Mouse (Mus musculus) myocyte (in vitro differentiated cells): ENCODE data around the gene Uap1. TPM values are rescaled to one million over a fixed set of nuclear protein-coding genes. Genes with fewer than 3 reads are reported as not detected.

Experiments used
- H3K27me3 ChIP-seq: one replicate; pipeline ENCODE4 v1.6.1; 2011; ENCODE audit not compliant: control insufficient read depth, insufficient read depth, insufficient read length
- H3K36me3 ChIP-seq: one replicate; pipeline ENCODE4 v1.6.1; 2011; ENCODE audit not compliant: control insufficient read depth, insufficient read depth
- H3K4me2 ChIP-seq: one replicate; pipeline ENCODE4 v1.6.1; 2011; ENCODE audit warnings: low read depth, control low read depth
- H3K4me3 ChIP-seq: one replicate; pipeline ENCODE4 v1.5.1; 2011; ENCODE audit warnings: mild to moderate bottlenecking, control low read depth, moderate library complexity
- H3K79me2 ChIP-seq: one replicate; pipeline ENCODE4 v1.6.1; 2011; ENCODE audit not compliant: control insufficient read depth, insufficient read depth
- H3ac ChIP-seq: one replicate; pipeline ENCODE4 v1.6.1; 2011; ENCODE audit not compliant: control insufficient read depth, insufficient read length
- CEBPB ChIP-seq: IDR thresholded peaks from 2 replicates; pipeline ENCODE4 v1.6.1; 2011; ENCODE audit warnings: mild to moderate bottlenecking, moderate library complexity; ENCODE audit not compliant: poor library complexity, insufficient read depth, severe bottlenecking
- E2F4 ChIP-seq: IDR thresholded peaks from one replicate; pipeline ENCODE4 v1.6.1; 2011; ENCODE audit warnings: mild to moderate bottlenecking, control low read depth, moderate library complexity; ENCODE audit not compliant: insufficient read depth
- MAX ChIP-seq: IDR thresholded peaks from one replicate; pipeline ENCODE4 v1.6.1; 2011; ENCODE audit warnings: low read depth, mild to moderate bottlenecking, control low read depth
- MYOD1 ChIP-seq, 3 experiments: IDR thresholded peaks; one replicate each; pipeline ENCODE4 v1.6.1; 2011; ENCODE audit warnings: control low read depth in 2 of 3, low read depth in 2 of 3, mild to moderate bottlenecking in 2 of 3, moderate library complexity in 1 of 3; ENCODE audit not compliant: insufficient read length in 2 of 3, control insufficient read depth in 1 of 3
- MYOG ChIP-seq, 3 experiments: IDR thresholded peaks; one replicate each; pipeline ENCODE4 v1.6.1; 2011; ENCODE audit warnings: control low read depth in 2 of 3, low read depth in 2 of 3, mild to moderate bottlenecking in 2 of 3; ENCODE audit not compliant: insufficient read length in 2 of 3, control insufficient read depth in 1 of 3, insufficient read depth in 1 of 3
- POLR2A ChIP-seq: IDR thresholded peaks from one replicate; pipeline ENCODE4 v1.6.1; 2011; ENCODE audit warnings: low read depth, mild to moderate bottlenecking, control low read depth, moderate library complexity; ENCODE audit not compliant: insufficient read length
- POLR2AphosphoS2 ChIP-seq: IDR thresholded peaks from one replicate; pipeline ENCODE4 v1.6.1; 2011; ENCODE audit warnings: low read depth, control low read depth; ENCODE audit not compliant: insufficient read length
- REST ChIP-seq: IDR thresholded peaks from one replicate; pipeline ENCODE4 v1.6.1; 2011; ENCODE audit warnings: mild to moderate bottlenecking, control low read depth, moderate library complexity; ENCODE audit not compliant: insufficient read depth, insufficient read length
- SRF ChIP-seq: IDR thresholded peaks from one replicate; pipeline ENCODE4 v1.6.1; 2011; ENCODE audit warnings: low read depth; ENCODE audit not compliant: control insufficient read depth, insufficient read length
- TCF12 ChIP-seq: IDR thresholded peaks from one replicate; pipeline ENCODE4 v1.6.1; 2011; ENCODE audit warnings: mild to moderate bottlenecking, control low read depth; ENCODE audit not compliant: poor library complexity, insufficient read depth, severe bottlenecking
- TCF3 ChIP-seq: IDR thresholded peaks from one replicate; pipeline ENCODE4 v1.6.1; 2011; ENCODE audit warnings: low read depth, control low read depth; ENCODE audit not compliant: insufficient read length
- USF1 ChIP-seq: IDR thresholded peaks from one replicate; pipeline ENCODE4 v1.6.1; 2011; ENCODE audit warnings: low read depth, mild to moderate bottlenecking, control low read depth, moderate library complexity
- polyA plus RNA-seq: library from polyadenylated mRNA; unstranded; fragments of >200 nt; fragmentation: generic; extraction: Trizol; gene quantifications from one replicate; pipeline ENCODE4 v1.2.1, GENCODE M21; 2012; ENCODE audit warnings: missing spikeins

Gene Uap1
- polyA plus RNA-seq, 1 experiment: 16.6 TPM

GRCm38 (mm10) chr1:170167781-170168180, 7.0 kb downstream of the Uap1 start:
- no peak for TF ChIP-seq POLR2AphosphoS2
- H3K4me3 ChIP-seq: no peak overlapping the region
- peaks cover 32% of the 10 kb centered on the region for H3K79me2 ChIP-seq
- peaks cover 15% of the 10 kb centered on the region for H3K36me3 ChIP-seq
- H3ac ChIP-seq: no peak overlapping the region
- no peaks in the 10 kb centered on the region for H3K27me3 ChIP-seq
- no peak overlapping the region for H3K4me2 ChIP-seq

- H3K4me3 ChIP-seq: no peak overlapping the region
- TF ChIP-seq USF1: no peak
- TF ChIP-seq MAX: no peak
- peaks cover 18% of the 10 kb centered on the region for H3K79me2 ChIP-seq
- no peak overlapping the region for H3K4me2 ChIP-seq
- H3K36me3 ChIP-seq: peaks cover 15% of the 10 kb centered on the region
- H3K27me3 ChIP-seq: no peaks in the 10 kb centered on the region
- no peak overlapping the region for H3ac ChIP-seq
Observed at GRCm38 (mm10) chr1:170164913-170165312, 9.8 kb downstream of the Uap1 start.

GRCm38 (mm10) chr1:170164053-170164614, 10.6 kb downstream of the Uap1 start:
- Histone ChIP-seq H3ac (no peak overlapping the region), H3K27me3 (no peaks in the 10 kb centered on the region), H3K36me3 (peaks cover 15% of the 10 kb centered on the region), H3K4me2 (no peak overlapping the region), H3K79me2 (peaks cover 15% of the 10 kb centered on the region), H3K4me3 (no peak overlapping the region)
- TF ChIP-seq USF1 (no peak), POLR2AphosphoS2 (no peak), MYOG (IDR thresholded peaks at IDR 0.05; ENCODE audit: control insufficient read depth in 1 of 3, insufficient read depth in 1 of 3, insufficient read length in 2 of 3, low read depth in 2 of 3) (no peak), REST (no peak), CEBPB (no peak), TCF3 (no peak), POLR2A (no peak), MAX (no peak), MYOD1 (IDR thresholded peaks at IDR 0.05; ENCODE audit: control insufficient read depth in 1 of 3, insufficient read length in 2 of 3, low read depth in 2 of 3) (no peak), E2F4 (no peak), SRF (no peak), TCF12 (no peak)

GRCm38 (mm10) chr1:170163398-170163943, 11.3 kb downstream of the Uap1 start:
- Histone ChIP-seq H3K79me2 (peaks cover 12% of the 10 kb centered on the region), H3K4me3 (no peak overlapping the region), H3K36me3 (peaks cover 15% of the 10 kb centered on the region), H3ac (no peak overlapping the region), H3K27me3 (no peaks in the 10 kb centered on the region), H3K4me2 (no peak overlapping the region)
- TF ChIP-seq E2F4 (no peak), CEBPB (no peak), MYOD1 (IDR thresholded peaks at IDR 0.05; ENCODE audit: control insufficient read depth in 1 of 3, insufficient read length in 2 of 3, low read depth in 2 of 3) (no peak), MYOG (IDR thresholded peaks at IDR 0.05; ENCODE audit: control insufficient read depth in 1 of 3, insufficient read depth in 1 of 3, insufficient read length in 2 of 3, low read depth in 2 of 3) (no peak), SRF (no peak), REST (no peak), POLR2AphosphoS2 (no peak), POLR2A (no peak), USF1 (no peak), TCF3 (no peak), TCF12 (no peak)

- H3K27me3 ChIP-seq: no peaks in the 10 kb centered on the region
- H3K36me3 ChIP-seq: peaks cover 27% of the 10 kb centered on the region
- no peak overlapping the region for H3ac ChIP-seq
- no peak overlapping the region for H3K4me3 ChIP-seq
- no peak overlapping the region for H3K4me2 ChIP-seq
- H3K79me2 ChIP-seq: no peaks in the 10 kb centered on the region
- TF ChIP-seq MYOG (IDR thresholded peaks at IDR 0.05; ENCODE audit: control insufficient read depth in 1 of 3, insufficient read depth in 1 of 3, insufficient read length in 2 of 3, low read depth in 2 of 3) (no peak), POLR2AphosphoS2 (no peak), REST (no peak), MAX (no peak), E2F4 (no peak), USF1 (no peak), SRF (no peak), TCF12 (no peak), CEBPB (no peak)
Observed at GRCm38 (mm10) chr1:170161852-170162251, 12.9 kb downstream of the Uap1 start.
